ENCODE assay signal across 25 mouse cellular contexts in the genomic region with DNA sequence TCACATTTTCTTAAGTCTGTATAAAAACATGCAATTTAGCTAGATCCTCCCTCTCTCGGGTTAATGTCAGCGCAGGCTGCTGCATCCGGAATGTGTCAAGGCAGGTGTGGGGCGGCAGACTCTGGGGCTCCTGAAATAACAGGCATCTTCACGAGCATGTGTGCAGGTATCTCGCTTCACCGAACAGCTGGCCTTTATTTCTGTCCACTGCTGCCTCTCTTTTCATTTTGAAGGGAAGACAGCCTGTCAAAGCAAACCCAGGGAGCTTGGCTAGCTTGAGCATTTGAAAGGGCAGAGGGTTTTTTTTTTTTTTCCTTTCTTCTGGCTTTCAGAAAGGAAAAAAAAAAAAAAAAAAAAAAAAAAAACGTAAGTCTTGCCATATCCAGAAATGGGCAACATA.
A peak's percentile ranks its signal among the peaks of the same experiment; 100 is the strongest.
DNase-seq lines count a peak whose midpoint lies in the region; ATAC-seq and TF ChIP-seq lines count a peak whose summit lies in the region.
"Had no signal": no experiment of that assay in that cellular context is flagged by ENCODE, and none has a peak within 500 bp of the region (broad histone marks: within the 10 kb centered on the region; RNA-seq: fewer than 3 reads in every experiment).

No protein-coding gene starts in this region.

- TF ChIP-seq CTCF in CH12.LX (conservative IDR thresholded peaks at IDR 0.05 in 1 of 2, IDR thresholded peaks at IDR 0.05 in 1 of 2; ENCODE audit: low read depth in 2 of 2, low read length in 2 of 2): no peak

- dilution Hi-C loops in CH12.LX (cut with MboI; ENCODE audit: extremely low pct_ligation_motif_present, extremely low pct_unique_long_range_greater_than_20kb, low sequenced_read_pairs): no loop called here

- no peak for TF ChIP-seq RAD21 in CH12.LX (IDR thresholded peaks at IDR 0.05; ENCODE audit: low read depth, low read length)

- H3K27ac ChIP-seq in CH12.LX (ENCODE audit: insufficient read depth, low read depth): no peak overlapping the region
- no peak overlapping the region for H3K27ac ChIP-seq in embryonic facial prominence, embryonic 10.5 days (replicated peaks)
- H3K27ac ChIP-seq: embryonic facial prominence, embryonic 15.5 days; heart, embryonic 15.5 days; hindbrain, embryonic 14.5 days; hindbrain, postnatal 0 days had no signal

- H3K4me1 ChIP-seq in CH12.LX (ENCODE audit: control insufficient read depth in 1 of 2, insufficient read depth in 2 of 2): no peaks in the 10 kb centered on the region
- H3K4me1 ChIP-seq in embryonic facial prominence, embryonic 10.5 days: peaks cover 14% of the 10 kb centered on the region; the same call in 1 of the 2 replicates
- H3K4me1 ChIP-seq: embryonic facial prominence, embryonic 15.5 days; heart, embryonic 12.5 days; heart, embryonic 15.5 days had no signal

- H3K36me3 ChIP-seq in CH12.LX (replicated peaks in 1 of 2; ENCODE audit: control insufficient read depth in 1 of 2, insufficient read depth in 1 of 2, low read length in 1 of 2): no peaks in the 10 kb centered on the region
- no peaks in the 10 kb centered on the region for H3K36me3 ChIP-seq in embryonic facial prominence, embryonic 10.5 days (replicated peaks)
- H3K36me3 ChIP-seq: embryonic facial prominence, embryonic 15.5 days; G1E; heart, embryonic 12.5 days; heart, embryonic 15.5 days had no signal

- H3K9me3 ChIP-seq in CH12.LX (replicated peaks; ENCODE audit: low read length): no peaks in the 10 kb centered on the region
- no peaks in the 10 kb centered on the region for H3K9me3 ChIP-seq in embryonic facial prominence, embryonic 10.5 days
- H3K9me3 ChIP-seq: embryonic facial prominence, embryonic 15.5 days; heart, embryonic 12.5 days; heart, embryonic 15.5 days had no signal

- H3K9ac ChIP-seq in CH12.LX (ENCODE audit: insufficient read depth, low read depth): no peak overlapping the region
- H3K9ac ChIP-seq: embryonic facial prominence, embryonic 15.5 days; heart, embryonic 12.5 days; heart, embryonic 15.5 days; hindbrain, embryonic 14.5 days had no signal

- no peak for TF ChIP-seq POLR2A in CH12.LX (IDR thresholded peaks at IDR 0.05; ENCODE audit: low read depth, low read length)

- H3K27me3 ChIP-seq in CH12.LX (replicated peaks): no peaks in the 10 kb centered on the region
- H3K27me3 ChIP-seq in embryonic facial prominence, embryonic 10.5 days (replicated peaks; ENCODE audit: low read depth, poor library complexity, severe bottlenecking): no peaks in the 10 kb centered on the region
- H3K27me3 ChIP-seq: embryonic facial prominence, embryonic 15.5 days; heart, embryonic 12.5 days; heart, embryonic 15.5 days; Patski had no signal

- H3K4me2 ChIP-seq in CH12.LX (ENCODE audit: insufficient read depth, low read depth, poor library complexity, severe bottlenecking): peak overlapping the region; percentile 54; the same call in 1 of the 2 replicates
- H3K4me2 ChIP-seq: embryonic facial prominence, embryonic 15.5 days; heart, embryonic 12.5 days; heart, embryonic 15.5 days; hindbrain, embryonic 14.5 days had no signal

- in situ Hi-C loops in CH12.LX (cut with MboI; ENCODE audit: low pct_ligation_motif_present, low pct_unique_long_range_greater_than_20kb, low sequenced_read_pairs): no loop called here

- H3K4me3 ChIP-seq in CH12.LX (replicated peaks in 1 of 3; ENCODE audit: low read depth in 2 of 3, low read length in 2 of 3, poor library complexity in 1 of 3): no peak overlapping the region
- H3K4me3 ChIP-seq in embryonic facial prominence, embryonic 10.5 days: no peak overlapping the region
- H3K4me3 ChIP-seq: embryonic facial prominence, embryonic 15.5 days; heart, embryonic 12.5 days; heart, embryonic 15.5 days had no signal

- no peaks in the 10 kb centered on the region for H3K79me2 ChIP-seq in CH12.LX (replicated peaks; ENCODE audit: control insufficient read depth, extremely low read depth, insufficient read depth, poor library complexity, severe bottlenecking)

- ATAC-seq in inflammation-experienced regulatory T-cells, adult 6 months: no peak
- ATAC-seq: hindbrain, postnatal 0 days; intestine, postnatal 0 days; Patski had no signal

- 60% methylated on average over 8 of the region's 8 CpGs for WGBS in embryonic facial prominence, embryonic 10.5 days

- peak; percentile 17 to 24 for DNase-seq in cerebellum, postnatal 10 days
- DNase-seq in cerebellum, adult 9-10 months: no peak
- DNase-seq in layer of hippocampus, adult 9-11 months: peak; percentile 9
- DNase-seq in layer of hippocampus, postnatal 10 days (ENCODE audit: low spot score in 2 of 2): no peak
- DNase-seq in CH12.LX (ENCODE audit: extremely low read depth): no peak
- DNase-seq in embryonic facial prominence, embryonic 10.5 days (ENCODE audit: low spot score): peak; percentile 16
- DNase-seq in heart, postnatal 4 days: no peak
- DNase-seq: adrenal gland, postnatal 10 days; cerebellum, adult 18-20 months; cerebellum, adult 9-11 months; cerebellum, postnatal 36 days; embryo, embryonic 11 days; gastrocnemius, postnatal 25 days; heart, adult 18-20 months; heart, postnatal 10 days; heart, postnatal 36 days had no signal

- no peak for TF ChIP-seq EP300 in CH12.LX (IDR thresholded peaks at IDR 0.05; ENCODE audit: low read length)

TF ChIP-seq in CH12.LX, 34 proteins besides CTCF, POLR2A, EP300 and RAD21:
- TF ChIP-seq HCFC1 (IDR thresholded peaks at IDR 0.05; ENCODE audit: low read depth, low read length) (no peak), SIN3A (IDR thresholded peaks at IDR 0.05; ENCODE audit: low read length) (no peak), ZNF384 (IDR thresholded peaks at IDR 0.05; ENCODE audit: low read depth, low read length) (peak; percentile 83), MEF2A (IDR thresholded peaks at IDR 0.05; ENCODE audit: borderline replicate concordance, low read depth, low read length) (no peak), NELFE (IDR thresholded peaks at IDR 0.05; ENCODE audit: low read depth, low read length) (no peak), USF1 (IDR thresholded peaks at IDR 0.05; ENCODE audit: low read depth, low read length) (no peak), SMC3 (IDR thresholded peaks at IDR 0.05; ENCODE audit: low read depth, low read length) (no peak), RCOR1 (conservative IDR thresholded peaks at IDR 0.05; ENCODE audit: low read depth, low read length) (no peak), MAZ (IDR thresholded peaks at IDR 0.05; ENCODE audit: low read depth, low read length) (no peak)
TF ChIP-seq in CH12.LX: peak in this region for 1.

Comparison
In these comparisons a context has a peak if more than half of its experiments do, and no peak if none do; other contexts are left out.
1. DNase-seq: peak in cerebellum, postnatal 10 days (2 of 2), layer of hippocampus, adult 9-11 months (single experiment) and embryonic facial prominence, embryonic 10.5 days (single experiment); none in cerebellum, adult 9-10 months (single experiment), layer of hippocampus, postnatal 10 days (0 of 2), CH12.LX (single experiment) and heart, postnatal 4 days (single experiment).